Mouse (Mus musculus): ENCODE results near the gene Ryr2.

- no peak for TF ChIP-seq CTCF (IDR thresholded peaks at IDR 0.05; ENCODE audit: low read depth)
- no peak for TF ChIP-seq EP300 (IDR thresholded peaks at IDR 0.05; ENCODE audit: low read depth)
These were observed 129.1 kb downstream of the Ryr2 start for GRCm38 (mm10) chr13:11977606-11978005.

Data from liver, embryonic 14.5 days (tissue).